ENCODE assay signal across 18 mouse cellular contexts in genomic region chr2:117071596-117071995, GRCm38 (mm10).
"Had no signal": no experiment of that assay in that cellular context is flagged by ENCODE, and none has a peak within 500 bp of the region (broad histone marks: within the 10 kb centered on the region; RNA-seq: fewer than 3 reads in every experiment).

No protein-coding gene starts in this region.

- H3K9ac ChIP-seq: liver, embryonic 12.5 days; liver, embryonic 14.5 days; midbrain, embryonic 12.5 days; neural tube, embryonic 13.5 days; neural tube, embryonic 15.5 days had no signal

- H3K9me3 ChIP-seq: liver, embryonic 12.5 days; midbrain, embryonic 10.5 days; midbrain, embryonic 12.5 days; neural tube, embryonic 13.5 days; neural tube, embryonic 15.5 days had no signal

- H3K27ac ChIP-seq: liver, embryonic 12.5 days; liver, embryonic 14.5 days; midbrain, embryonic 10.5 days; midbrain, embryonic 12.5 days; neural tube, embryonic 13.5 days; neural tube, embryonic 15.5 days had no signal

- H3K27me3 ChIP-seq: liver, embryonic 12.5 days; midbrain, embryonic 12.5 days; neural tube, embryonic 13.5 days; neural tube, embryonic 15.5 days had no signal

- H3K4me2 ChIP-seq: liver, embryonic 12.5 days; midbrain, embryonic 12.5 days; neural tube, embryonic 13.5 days; neural tube, embryonic 15.5 days had no signal

- H3K36me3 ChIP-seq: liver, embryonic 12.5 days; midbrain, embryonic 10.5 days; midbrain, embryonic 12.5 days; neural tube, embryonic 13.5 days; neural tube, embryonic 15.5 days had no signal

- DNase-seq: lung, postnatal 14 days; midbrain, embryonic 14.5 days; retina, postnatal 1 day; right cerebral cortex, adult 18-20 months; right cerebral cortex, postnatal 25 days; right cerebral cortex, postnatal 4 days; spleen, adult 18-20 months; thymus, adult 18-20 months; thymus, postnatal 14 days; thymus, postnatal 36 days had no signal

- H3K4me3 ChIP-seq: liver, embryonic 12.5 days; midbrain, embryonic 10.5 days; midbrain, embryonic 12.5 days; myocyte; neural tube, embryonic 13.5 days; neural tube, embryonic 15.5 days had no signal

- ATAC-seq: liver, embryonic 12.5 days; midbrain, embryonic 16.5 days had no signal

- H3K4me1 ChIP-seq: liver, embryonic 12.5 days; midbrain, embryonic 10.5 days; midbrain, embryonic 12.5 days; neural tube, embryonic 13.5 days; neural tube, embryonic 15.5 days had no signal
